Mouse (Mus musculus) hindbrain, embryonic 16.5 days (tissue): ENCODE results near the gene Rpl18. TPM values are rescaled to one million over a fixed set of nuclear protein-coding genes. Genes with fewer than 3 reads are reported as not detected.

Source experiments
- ATAC-seq: fragments of 200-750 bp; cut with Nextera tagmentation; 2 replicates; pipeline ENCODE4 v1.8.0; 2017; ENCODE audit warnings: moderate TSS enrichment, moderate library complexity
- H3K27ac ChIP-seq: fragments of 300-500 bp; sonication (generic); 2 replicates; pipeline ENCODE4 v1.5.1; 2014; ENCODE audit warnings: low read depth, mild to moderate bottlenecking, control low read depth, low read length, moderate library complexity
- H3K27me3 ChIP-seq: fragments of 300-500 bp; sonication (generic); replicated peaks from 2 replicates; pipeline ENCODE4 v1.6.1; 2014; ENCODE audit warnings: low read length; ENCODE audit not compliant: control insufficient read depth, insufficient read depth
- H3K36me3 ChIP-seq: fragments of 300-500 bp; sonication (generic); 2 replicates; pipeline ENCODE4 v1.6.1; 2014; ENCODE audit warnings: mild to moderate bottlenecking, low read length, moderate library complexity, mixed read lengths; ENCODE audit not compliant: control insufficient read depth, insufficient read depth
- H3K4me1 ChIP-seq: fragments of 300-500 bp; sonication (generic); 2 replicates; pipeline ENCODE4 v1.6.1; 2014; ENCODE audit warnings: low read depth, low read length; ENCODE audit not compliant: control insufficient read depth, insufficient read depth
- H3K4me2 ChIP-seq: fragments of 300-500 bp; sonication (generic); 2 replicates; pipeline ENCODE4 v1.6.1; 2014; ENCODE audit warnings: mild to moderate bottlenecking, low read length, control low read depth, moderate library complexity
- H3K4me3 ChIP-seq: fragments of 300-500 bp; sonication (generic); 2 replicates; pipeline ENCODE4 v1.5.1; 2014; ENCODE audit warnings: mild to moderate bottlenecking, low read length, control low read depth, moderate library complexity
- H3K9ac ChIP-seq: fragments of 300-500 bp; sonication (generic); 2 replicates; pipeline ENCODE4 v1.6.1; 2014; ENCODE audit warnings: low read depth, mild to moderate bottlenecking, control low read depth, low read length, moderate library complexity
- H3K9me3 ChIP-seq: fragments of 300-500 bp; sonication (generic); 2 replicates; pipeline ENCODE4 v1.6.1; 2014; ENCODE audit warnings: mild to moderate bottlenecking, low read length, moderate library complexity; ENCODE audit not compliant: control insufficient read depth
- WGBS: fragments of 180-500 bp; shearing (Covaris S2); extraction: QIAGEN DNeasy Blood & Tissue Kit; methylation state at CpG from one replicate; pipeline ENCODE4 v1.1.7; 2014; 5-methylcytosine and 5-hydroxymethylcytosine counted together
- polyA plus RNA-seq: library from polyadenylated mRNA; unstranded; fragments of >200 nt; fragmentation: Nextera tagmentation; extraction: Ambion mirVana; gene quantifications from 2 replicates; pipeline ENCODE4 v1.2.1, GENCODE M21; 2015

Rpl18 gene
- polyA plus RNA-seq, result 508 and 537 TPM in 2 replicates

DNA sequence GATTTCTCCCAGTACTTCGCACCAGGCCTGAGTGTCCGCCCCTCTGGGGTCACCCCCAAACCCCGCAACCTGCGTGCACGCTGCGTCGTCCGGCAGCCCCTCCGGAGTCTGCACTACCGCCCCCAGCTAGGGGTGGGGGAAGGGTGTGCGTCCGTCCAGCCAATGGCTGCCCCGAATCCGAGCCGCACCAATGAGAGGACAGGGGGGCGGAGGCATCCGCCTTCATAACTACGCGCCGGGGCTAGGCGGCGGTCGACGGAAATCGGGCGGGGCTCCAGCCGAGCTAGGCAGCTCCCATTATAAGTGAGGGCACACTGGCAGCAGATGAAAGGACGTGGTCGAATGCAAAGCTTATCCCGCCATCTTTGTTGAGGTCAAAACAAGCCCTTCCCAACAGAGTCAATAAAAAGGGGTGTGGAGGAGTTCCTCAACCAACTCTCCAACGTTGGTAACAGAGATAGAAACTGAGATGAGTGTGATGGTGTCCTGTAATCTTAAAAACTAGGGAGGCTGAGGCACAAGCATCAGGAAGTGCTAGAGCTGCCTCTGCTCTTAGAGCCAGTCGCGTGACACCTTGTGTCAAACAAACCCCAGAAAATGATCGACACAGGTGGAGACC lies at the start of gene Rpl18:
Gene Rpl18 (plus strand): TSS at position 368 of the 619 bp plus-strand sequence.
- H3K9me3 ChIP-seq, result no peaks in the 10 kb centered on the region
- H3K9ac ChIP-seq, result peak within 1 kb of the TSS; percentile 85
- H3K4me1 ChIP-seq, result peaks cover 42% of the 10 kb centered on the region
- peak within 1 kb of the TSS; percentile 70 for H3K27ac ChIP-seq
- 8% methylated on average over 34 of the region's 34 CpGs for WGBS
- peak; percentile 93 for ATAC-seq
- peak within 1 kb of the TSS; percentile 85 for H3K4me2 ChIP-seq
- peaks cover 36% of the 10 kb centered on the region for H3K36me3 ChIP-seq
- no peaks in the 10 kb centered on the region for H3K27me3 ChIP-seq
- H3K4me3 ChIP-seq, result peak within 1 kb of the TSS; percentile 79

- no peak within 1 kb of the TSS for H3K4me2 ChIP-seq
- no peak for ATAC-seq
- peaks cover 3% of the 10 kb centered on the region; the same call in 1 of the 2 replicates for H3K9me3 ChIP-seq
- H3K36me3 ChIP-seq, result no peaks in the 10 kb centered on the region
- H3K27me3 ChIP-seq, result no peaks in the 10 kb centered on the region
- 89% methylated on average over 7 of the region's 7 CpGs for WGBS
- no peak within 1 kb of the TSS for H3K27ac ChIP-seq
- no peak within 1 kb of the TSS for H3K4me3 ChIP-seq
- H3K4me1 ChIP-seq, result no peaks in the 10 kb centered on the region
- no peak within 1 kb of the TSS for H3K9ac ChIP-seq
These were observed 49.1 kb upstream of the Rpl18 start, which contains the start of gene Fut2 for GRCm38 (mm10) chr7:45666161-45666560. Gene Fut2, minus strand, starts transcription at chr7:45666394.

DNA sequence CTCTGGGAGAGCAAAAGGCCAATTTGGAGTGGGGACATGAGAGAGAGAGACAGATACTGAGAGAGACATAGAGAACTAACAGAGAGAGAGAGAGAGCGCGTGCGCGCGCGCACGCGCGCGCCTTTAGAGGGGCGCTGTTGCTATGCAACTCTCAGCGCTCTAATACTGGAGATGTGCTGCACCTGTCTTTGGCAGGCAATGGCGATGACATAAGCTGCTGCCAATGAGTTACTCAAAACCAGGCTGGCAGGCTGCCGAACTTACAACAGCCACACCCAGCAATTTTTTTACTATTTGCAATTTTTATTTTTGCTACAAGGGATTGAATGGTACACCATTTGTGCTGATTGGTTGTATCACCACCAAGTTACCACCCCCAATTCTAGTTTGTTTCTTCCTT lies 47.5 kb upstream of the Rpl18 start:
- ATAC-seq, result no peak
- Histone ChIP-seq H3K4me3 (no peak overlapping the region), H3K36me3 (no peaks in the 10 kb centered on the region), H3K9me3 (peaks cover 3% of the 10 kb centered on the region; the same call in 1 of the 2 replicates), H3K27ac (no peak overlapping the region), H3K4me1 (no peaks in the 10 kb centered on the region), H3K9ac (no peak overlapping the region), H3K27me3 (no peaks in the 10 kb centered on the region), H3K4me2 (no peak overlapping the region)
- WGBS, result 86% methylated on average over 14 of the region's 14 CpGs

GRCm38 (mm10) chr7:45668921-45669320 lies 46.3 kb upstream of the Rpl18 start:
- no peak for ATAC-seq
- H3K9ac ChIP-seq, result no peak overlapping the region
- H3K4me3 ChIP-seq, result no peak overlapping the region
- no peaks in the 10 kb centered on the region for H3K36me3 ChIP-seq
- H3K27ac ChIP-seq, result no peak overlapping the region
- peaks cover 3% of the 10 kb centered on the region; the same call in 1 of the 2 replicates for H3K9me3 ChIP-seq
- WGBS, result 96% methylated on average over 9 of the region's 9 CpGs
- H3K4me1 ChIP-seq, result no peaks in the 10 kb centered on the region
- no peaks in the 10 kb centered on the region for H3K27me3 ChIP-seq
- no peak overlapping the region for H3K4me2 ChIP-seq

DNA sequence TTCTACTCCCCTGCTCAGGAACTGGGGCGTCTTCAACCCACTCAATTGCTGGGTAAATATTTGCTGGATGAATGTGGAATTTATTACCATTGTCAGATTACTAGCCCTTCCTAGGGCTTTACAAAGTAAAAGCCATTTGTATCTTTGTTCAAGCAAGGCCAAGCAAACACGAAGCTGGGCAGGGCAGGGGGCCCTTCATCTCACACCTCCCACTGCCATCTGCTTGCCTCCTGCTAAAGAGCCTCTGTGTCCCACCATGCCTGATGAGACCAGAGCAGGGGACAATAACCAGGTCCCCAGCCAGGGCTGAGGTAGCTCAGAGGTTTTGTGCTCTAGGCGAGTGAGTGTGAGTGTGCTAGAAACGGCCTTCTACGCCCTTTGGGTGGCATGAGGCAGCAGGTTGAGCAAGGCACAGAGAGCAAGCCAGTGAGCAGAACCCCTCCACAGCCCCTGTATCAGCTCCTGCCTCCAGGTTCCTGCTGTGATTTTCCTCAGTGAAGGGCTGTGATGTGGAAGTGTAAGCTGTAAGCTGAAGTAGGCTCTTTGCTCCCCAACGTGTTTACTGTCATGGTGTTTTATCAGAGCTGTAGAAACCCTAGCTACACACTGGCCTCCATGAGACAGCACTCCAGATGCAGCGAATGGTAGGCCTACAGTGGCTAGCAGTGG lies 37.5 kb upstream of the Rpl18 start:
- H3K36me3 ChIP-seq, result no peaks in the 10 kb centered on the region
- peaks cover 4% of the 10 kb centered on the region; the same call in 1 of the 2 replicates for H3K4me1 ChIP-seq
- H3K27ac ChIP-seq, result no peak overlapping the region
- no peak overlapping the region for H3K9ac ChIP-seq
- H3K9me3 ChIP-seq, result no peaks in the 10 kb centered on the region
- 70% methylated on average over 7 of the region's 7 CpGs for WGBS
- no peak for ATAC-seq
- H3K27me3 ChIP-seq, result no peaks in the 10 kb centered on the region
- H3K4me3 ChIP-seq, result no peak overlapping the region
- no peak overlapping the region for H3K4me2 ChIP-seq

DNA sequence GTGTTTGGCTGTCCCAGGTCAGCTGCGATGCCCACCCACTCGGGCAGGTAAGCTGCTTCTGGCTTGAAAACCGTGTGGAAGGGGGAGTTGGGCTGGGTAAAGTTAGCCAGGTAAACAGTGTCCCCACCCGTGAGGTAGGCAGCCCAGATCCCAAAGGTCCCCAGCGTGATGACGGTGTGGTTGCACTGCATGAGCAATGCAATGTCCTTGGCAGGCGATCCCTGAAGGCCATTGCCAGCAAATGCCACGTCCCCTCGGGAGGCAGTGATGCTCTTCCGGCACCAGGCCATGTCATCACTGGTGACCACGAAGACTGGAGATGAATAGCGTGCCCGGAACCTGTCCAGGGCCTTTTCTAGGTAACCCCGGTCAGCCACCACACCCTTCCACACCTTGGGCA lies 36.7 kb upstream of the Rpl18 start:
- no peak for ATAC-seq
- 96% methylated on average over 14 of the region's 14 CpGs for WGBS
- Histone ChIP-seq H3K9me3 (no peaks in the 10 kb centered on the region), H3K4me3 (no peak overlapping the region), H3K4me2 (no peak overlapping the region), H3K9ac (no peak overlapping the region), H3K4me1 (peaks cover 4% of the 10 kb centered on the region; the same call in 1 of the 2 replicates), H3K27me3 (no peaks in the 10 kb centered on the region), H3K36me3 (no peaks in the 10 kb centered on the region), H3K27ac (no peak overlapping the region)

- H3K27me3 ChIP-seq, result no peaks in the 10 kb centered on the region
- H3K4me3 ChIP-seq, result no peak overlapping the region
- no peaks in the 10 kb centered on the region for H3K36me3 ChIP-seq
- no peak overlapping the region for H3K4me2 ChIP-seq
- no peaks in the 10 kb centered on the region for H3K9me3 ChIP-seq
- H3K4me1 ChIP-seq, result peaks cover 4% of the 10 kb centered on the region; the same call in 1 of the 2 replicates
- 64% methylated on average over 14 of the region's 14 CpGs for WGBS
- H3K27ac ChIP-seq, result no peak overlapping the region
- no peak for ATAC-seq
- H3K9ac ChIP-seq, result no peak overlapping the region
These were observed 35.2 kb upstream of the Rpl18 start for GRCm38 (mm10) chr7:45679966-45680621.

DNA sequence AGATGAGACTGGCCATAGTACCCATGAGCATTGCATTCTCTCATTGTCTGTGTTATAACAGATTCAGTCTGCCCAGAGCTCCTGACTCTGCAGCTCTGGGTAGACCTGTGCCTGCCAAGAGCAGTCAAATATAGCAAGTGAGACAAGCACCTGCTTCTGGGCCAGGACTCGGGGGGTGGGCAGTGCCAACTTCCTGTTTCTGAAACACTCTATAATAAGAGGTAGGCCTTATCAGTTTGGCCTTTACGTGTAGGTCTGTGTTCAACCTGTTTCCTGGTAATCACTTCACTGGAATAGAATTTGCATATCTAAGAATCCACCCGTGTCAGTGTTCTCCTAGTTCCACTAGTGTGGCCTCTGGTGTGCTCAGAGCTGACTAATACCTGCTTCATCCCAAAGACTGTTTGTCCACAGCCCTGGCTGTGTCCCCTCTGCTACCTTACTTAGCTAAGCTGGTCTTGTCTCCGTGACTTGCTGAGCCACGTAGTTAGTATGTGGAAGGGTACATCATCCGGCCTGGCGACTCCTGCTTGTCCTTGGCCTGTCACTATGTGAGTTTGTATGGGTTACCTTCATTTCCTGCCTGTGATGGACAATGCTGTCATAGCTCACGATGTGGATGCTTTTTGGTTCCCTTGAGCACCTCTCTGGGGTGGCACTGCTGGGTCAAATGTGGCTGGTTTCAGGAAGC lies 34.1 kb upstream of the Rpl18 start:
- peaks cover 4% of the 10 kb centered on the region; the same call in 1 of the 2 replicates for H3K4me1 ChIP-seq
- H3K4me2 ChIP-seq, result no peak overlapping the region
- no peak overlapping the region for H3K27ac ChIP-seq
- WGBS, result 88% methylated on average over 8 of the region's 8 CpGs
- no peaks in the 10 kb centered on the region for H3K9me3 ChIP-seq
- no peak overlapping the region for H3K4me3 ChIP-seq
- ATAC-seq, result no peak
- no peak overlapping the region for H3K9ac ChIP-seq
- H3K36me3 ChIP-seq, result no peaks in the 10 kb centered on the region
- no peaks in the 10 kb centered on the region for H3K27me3 ChIP-seq
